ENCODE assay signal across 1 mouse cellular context in genomic region chr11:16969650-16970049, GRCm38 (mm10).
A peak's percentile ranks its signal among the peaks of the same experiment; 100 is the strongest.
TF ChIP-seq lines count a peak whose summit lies in the region.

No protein-coding gene starts in this region.

TF ChIP-seq in MEL, 35 proteins besides CTCF, POLR2A, EP300 and RAD21 (continued from another document):
- no peak for TF ChIP-seq MEF2A (IDR thresholded peaks at IDR 0.05; ENCODE audit: extremely low read depth, insufficient replicate concordance, low read depth, low read length, poor library complexity, severe bottlenecking)
- peak; percentile 69 for TF ChIP-seq TAL1 (IDR thresholded peaks at IDR 0.05; ENCODE audit: low read length)
- TF ChIP-seq KAT2A (conservative IDR thresholded peaks at IDR 0.05; ENCODE audit: low read depth, low read length), result 0 out of 2 replicates have a peak, but pooled peaks have one; percentile 44
- peak; percentile 99 for TF ChIP-seq RCOR1 (IDR thresholded peaks at IDR 0.05; ENCODE audit: low read depth, low read length)
- TF ChIP-seq POLR2AphosphoS5 (IDR thresholded peaks at IDR 0.05; ENCODE audit: borderline replicate concordance, low read depth, low read length), result no peak
- no peak for TF ChIP-seq E2F4 (IDR thresholded peaks at IDR 0.05; ENCODE audit: borderline replicate concordance, low read depth, low read length)
